Mouse (Mus musculus): ENCODE measurements around the gene Rexo2. TPM values are rescaled to one million over a fixed set of nuclear protein-coding genes. Genes with fewer than 3 reads are reported as not detected.
"Not testable (repeated sequence)": the region's sequence is repeated elsewhere in the genome, so short reads cannot be mapped to it uniquely, and the experiment has no call there.

Gene Rexo2
- total RNA-seq (2021) (10 to 100 TPM; 58.5 to 68.0 TPM), polyA plus RNA-seq (2012; rRNA removed) (53.2 and 79.0 TPM in 2 replicates)
- long read RNA-seq, transcript Rexo2-201 (7 exons, 1,077 nt), result major isoform, 60 of 77 reads
- long read RNA-seq, partial matches to known transcripts, result 0 of 77 reads
- long read RNA-seq, other reads (novel, unspliced or antisense), result 10 of 77 reads

DNA sequence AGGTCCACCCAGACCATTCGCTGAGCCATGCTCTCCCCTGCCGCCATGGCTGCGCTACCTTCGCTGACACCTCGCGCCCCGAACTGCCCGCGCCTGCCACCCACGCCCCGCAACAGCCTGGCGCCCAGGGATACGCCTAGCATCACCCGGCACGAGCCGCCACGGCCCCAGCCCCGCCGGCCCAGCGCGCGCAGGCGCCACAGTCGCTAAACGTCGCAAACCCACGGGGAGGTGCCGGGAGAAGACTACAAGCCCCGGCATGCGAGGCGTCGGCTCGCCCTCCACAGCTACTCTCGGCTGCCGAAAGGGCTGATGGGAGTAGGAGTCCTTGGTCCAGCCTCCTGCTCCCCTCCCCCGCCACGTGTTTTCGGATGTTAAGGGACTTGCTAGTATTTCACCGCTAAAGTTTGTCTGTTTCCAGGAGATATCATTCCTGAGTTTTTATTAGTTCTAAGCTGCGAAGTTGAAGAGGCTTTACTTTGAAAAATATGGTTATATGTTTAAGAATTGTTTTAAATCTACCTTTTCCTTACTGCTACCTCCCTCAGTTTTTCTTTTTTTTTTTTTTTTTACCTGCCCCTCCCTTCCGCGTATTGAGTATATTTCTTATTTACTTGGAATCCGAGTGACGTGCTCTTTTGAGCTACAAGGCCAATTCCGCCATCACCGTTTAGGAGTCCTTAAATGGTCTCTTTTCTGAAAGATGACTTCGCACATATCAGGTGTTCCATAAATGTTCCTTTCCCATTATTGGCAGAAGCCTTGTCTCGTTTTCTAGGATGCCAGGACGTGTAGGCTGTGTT lies at the start of gene Rexo2:
Gene Rexo2 (minus strand): TSS at position 213 of the 803 bp plus-strand sequence.
- Histone ChIP-seq H3K79me2 (replicated peaks; ENCODE audit: control insufficient read depth, insufficient read depth, low read length) (0 out of 2 replicates have a peak, but pooled peaks cover 2% of the 10 kb centered on the region), H3K36me3 (ENCODE audit: control insufficient read depth, insufficient read depth, low read length) (peaks cover 12% of the 10 kb centered on the region), H3K4me3 (peak within 1 kb of the TSS; percentile 91), H3K27ac (peak within 1 kb of the TSS; percentile 75), H3K27me3 (ENCODE audit: control insufficient read depth, insufficient read depth, low read length) (no peaks in the 10 kb centered on the region; the same call in 1 of the 2 replicates), H3K4me1 (ENCODE audit: control insufficient read depth, insufficient read depth, low read length) (peaks cover 1% of the 10 kb centered on the region), H3K9ac (ENCODE audit: low read depth, low read length) (peak within 1 kb of the TSS; percentile 90)
- WGBS, result 2% methylated on average over 49 of the region's 49 CpGs
- TF ChIP-seq POLR2A (IDR thresholded peaks at IDR 0.05; ENCODE audit: insufficient read depth, low read depth, low read length) (peak; percentile 51; the same call in 1 of the 2 replicates), CTCF (IDR thresholded peaks at IDR 0.05) (no peak), EP300 (IDR thresholded peaks at IDR 0.05; ENCODE audit: insufficient read depth, low read depth, low read length) (no peak)
- peak; percentile 96 for DNase-seq
- intact Hi-C loops (cut with DNase I), result loop anchor here (1.0 to 10.0 kb wide), 3 partner anchors 15 to 507 kb away; partner anchors contain the start of genes Gm5617, Rbm7 and Usp28

GRCm38 (mm10) chr9:48526520-48526919 lies 46.1 kb upstream of the Rexo2 start:
- 91% methylated on average over 4 of the region's 4 CpGs for WGBS
- intact Hi-C loops (cut with DNase I), result no loop called here
- TF ChIP-seq CTCF (IDR thresholded peaks at IDR 0.05) (no peak), EP300 (IDR thresholded peaks at IDR 0.05; ENCODE audit: insufficient read depth, low read depth, low read length) (no peak), POLR2A (IDR thresholded peaks at IDR 0.05; ENCODE audit: insufficient read depth, low read depth, low read length) (no peak)

GRCm38 (mm10) chr9:48525566-48525965 lies 45.1 kb upstream of the Rexo2 start:
- H3K4me3 ChIP-seq, result no peak overlapping the region
- H3K4me1 ChIP-seq (ENCODE audit: control insufficient read depth, insufficient read depth, low read length), result no peaks in the 10 kb centered on the region
- 3% methylated on average over 1 of the region's 1 CpGs for WGBS
- H3K27ac ChIP-seq, result no peak overlapping the region
- no peaks in the 10 kb centered on the region for H3K27me3 ChIP-seq (ENCODE audit: control insufficient read depth, insufficient read depth, low read length)
- no peaks in the 10 kb centered on the region for H3K36me3 ChIP-seq (ENCODE audit: control insufficient read depth, insufficient read depth, low read length)
- DNase-seq, result no peak
- H3K9ac ChIP-seq (ENCODE audit: low read depth, low read length), result no peak overlapping the region
- TF ChIP-seq CTCF (IDR thresholded peaks at IDR 0.05) (no peak), EP300 (IDR thresholded peaks at IDR 0.05; ENCODE audit: insufficient read depth, low read depth, low read length) (no peak), POLR2A (IDR thresholded peaks at IDR 0.05; ENCODE audit: insufficient read depth, low read depth, low read length) (no peak)
- no peaks in the 10 kb centered on the region for H3K79me2 ChIP-seq (replicated peaks; ENCODE audit: control insufficient read depth, insufficient read depth, low read length)
- intact Hi-C loops (cut with DNase I), result no loop called here

More at GRCm38 (mm10) chr9:48526520-48526919, 46.1 kb upstream of the Rexo2 start:
- no peaks in the 10 kb centered on the region for H3K79me2 ChIP-seq (replicated peaks; ENCODE audit: control insufficient read depth, insufficient read depth, low read length)
- no peak overlapping the region for H3K9ac ChIP-seq (ENCODE audit: low read depth, low read length)
- H3K27me3 ChIP-seq (ENCODE audit: control insufficient read depth, insufficient read depth, low read length), result no peaks in the 10 kb centered on the region
- DNase-seq, result no peak
- H3K4me3 ChIP-seq, result no peak overlapping the region
- H3K4me1 ChIP-seq (ENCODE audit: control insufficient read depth, insufficient read depth, low read length), result no peaks in the 10 kb centered on the region
- no peak overlapping the region for H3K27ac ChIP-seq
- no peaks in the 10 kb centered on the region for H3K36me3 ChIP-seq (ENCODE audit: control insufficient read depth, insufficient read depth, low read length)

DNA sequence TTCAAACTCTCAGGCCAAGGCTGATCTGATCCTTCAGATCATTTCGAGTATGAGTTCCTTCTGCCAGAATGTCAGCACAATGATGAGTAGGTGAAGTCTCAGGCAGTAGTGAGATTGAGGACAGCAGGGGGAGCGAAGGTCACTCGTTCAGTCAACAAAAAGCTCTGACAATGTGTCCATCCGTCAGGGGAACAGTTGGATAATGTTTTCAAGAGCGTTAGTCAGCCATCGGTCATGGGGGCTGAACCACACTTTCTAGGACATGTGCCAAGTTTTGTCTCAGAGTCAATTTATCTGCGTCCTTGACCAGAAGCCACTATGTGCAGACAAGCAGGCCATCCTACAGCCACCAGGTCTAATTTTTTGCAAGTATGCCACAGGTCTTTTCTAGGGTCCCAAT lies 40.0 kb upstream of the Rexo2 start:
- H3K79me2 ChIP-seq (replicated peaks; ENCODE audit: control insufficient read depth, insufficient read depth, low read length); intact Hi-C loops (cut with DNase I); H3K27me3 ChIP-seq (ENCODE audit: control insufficient read depth, insufficient read depth, low read length); H3K9ac ChIP-seq (ENCODE audit: low read depth, low read length); DNase-seq; H3K4me3 ChIP-seq; H3K36me3 ChIP-seq (ENCODE audit: control insufficient read depth, insufficient read depth, low read length); H3K27ac ChIP-seq; H3K4me1 ChIP-seq (ENCODE audit: control insufficient read depth, insufficient read depth, low read length): not testable (repeated sequence)
- 7% methylated on average over 5 of the region's 7 CpGs for WGBS

DNA sequence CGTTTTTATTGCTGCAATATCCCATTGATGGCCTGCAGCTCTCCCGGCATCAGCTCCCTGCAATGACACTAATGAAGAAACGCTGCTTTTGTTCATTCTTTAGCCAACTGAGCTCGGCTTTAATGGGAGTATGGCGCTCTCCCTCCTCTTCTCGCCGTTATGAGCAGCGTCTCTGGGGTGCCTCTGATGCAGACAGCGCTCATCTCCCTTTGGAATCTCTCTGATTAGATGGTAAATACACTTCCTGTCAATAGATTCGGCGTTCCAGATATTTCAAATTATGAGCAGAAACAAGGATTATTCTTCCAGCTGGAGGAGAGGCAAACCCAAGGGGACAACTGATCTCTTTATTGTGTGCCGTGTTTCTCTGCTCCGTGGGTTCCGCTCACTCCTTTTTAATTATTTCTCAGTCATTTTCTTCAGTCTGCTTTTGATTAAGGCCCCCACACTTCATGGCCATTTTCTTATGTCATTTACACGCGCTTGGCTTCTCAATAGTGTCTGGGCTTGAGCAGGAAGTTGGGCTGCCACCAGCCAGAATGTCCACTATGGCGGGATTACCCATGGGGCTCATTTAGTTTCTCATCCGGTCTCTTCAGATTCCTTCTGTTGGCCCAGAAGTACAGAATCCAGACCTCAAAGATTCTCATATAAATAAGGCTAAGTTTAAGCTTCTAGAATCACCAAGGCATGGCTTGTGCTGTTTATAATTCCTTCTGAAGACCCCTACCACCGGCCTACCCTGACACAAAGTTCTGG lies 37.1 kb upstream of the Rexo2 start:
- H3K4me1 ChIP-seq (ENCODE audit: control insufficient read depth, insufficient read depth, low read length), result no peaks in the 10 kb centered on the region
- DNase-seq, result no peak
- H3K4me3 ChIP-seq, result no peak overlapping the region
- 74% methylated on average over 19 of the region's 19 CpGs for WGBS
- H3K27ac ChIP-seq, result no peak overlapping the region
- H3K9ac ChIP-seq (ENCODE audit: low read depth, low read length), result no peak overlapping the region
- TF ChIP-seq POLR2A (IDR thresholded peaks at IDR 0.05; ENCODE audit: insufficient read depth, low read depth, low read length) (no peak), CTCF (IDR thresholded peaks at IDR 0.05) (no peak), EP300 (IDR thresholded peaks at IDR 0.05; ENCODE audit: insufficient read depth, low read depth, low read length) (no peak)
- intact Hi-C loops (cut with DNase I), result no loop called here
- H3K27me3 ChIP-seq (ENCODE audit: control insufficient read depth, insufficient read depth, low read length), result no peaks in the 10 kb centered on the region
- H3K79me2 ChIP-seq (replicated peaks; ENCODE audit: control insufficient read depth, insufficient read depth, low read length), result no peaks in the 10 kb centered on the region
- no peaks in the 10 kb centered on the region for H3K36me3 ChIP-seq (ENCODE audit: control insufficient read depth, insufficient read depth, low read length)

All from heart, adult 2 months (tissue).